Mouse (Mus musculus) activated CD4-positive, CD25-positive, alpha-beta regulatory T cell (primary cell): ENCODE results near the gene Grm3. TPM values are rescaled to one million over a fixed set of nuclear protein-coding genes. Genes with fewer than 3 reads are reported as not detected.

ENCODE experiments used
- polyA plus RNA-seq, 2 experiments: library from polyadenylated mRNA; unstranded; fragments of 100-300 nt; shearing (Covaris generic); gene quantifications; one replicate each; pipeline ENCODE4 v1.2.1; 2017

Grm3 gene
- polyA plus RNA-seq: under 1 TPM in 1 of 2 experiments, not detected in 1; 0.05 TPM

GRCm38 (mm10) chr5:9724956-9725600 is at the start of gene Grm3:
Gene Grm3, minus strand, starts transcription at chr5:9725170.

